Mouse (Mus musculus) WW6 (cell line): ENCODE results near the gene Fam222b.
"Not testable (repeated sequence)": the region's sequence is repeated elsewhere in the genome, so short reads cannot be mapped to it uniquely, and the experiment has no call there.

Source experiments
- DNase-seq: peaks from one replicate; pipeline ENCODE4 v3.0.0-alpha.2; 2013; ENCODE audit warnings: low read depth, low spot score

Fam222b gene

DNA sequence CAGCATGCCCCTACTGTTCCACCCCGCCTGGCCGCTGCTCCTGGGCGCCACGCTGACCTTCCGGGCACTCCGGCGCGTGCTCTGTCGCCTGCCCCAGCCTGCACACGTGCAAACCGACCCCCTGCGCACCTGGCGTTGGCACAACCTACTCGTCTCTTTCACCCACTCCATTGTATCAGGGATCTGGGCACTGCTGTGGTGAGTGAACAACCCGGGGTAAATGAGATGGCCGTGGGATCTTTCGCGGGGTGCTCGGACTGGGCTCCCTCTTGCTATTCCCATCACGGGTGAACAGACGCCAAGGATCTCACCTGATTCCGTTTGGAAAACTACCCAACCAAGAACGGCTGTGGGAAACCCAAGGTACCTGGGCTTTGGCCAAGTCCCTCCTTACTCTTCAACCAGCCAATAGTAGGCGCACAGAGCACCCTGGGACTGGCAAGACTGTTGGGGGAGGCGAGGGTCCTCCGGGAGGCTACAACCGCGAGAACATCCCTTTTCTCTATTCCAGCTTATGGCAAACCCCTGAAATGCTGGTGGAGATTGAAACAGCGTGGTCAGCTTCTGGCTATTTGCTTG lies 84.5 kb downstream of the Fam222b start:
- DNase-seq, result peak; percentile 87

- no peak for DNase-seq
Measured at GRCm38 (mm10) chr11:78179438-78179999, 85.1 kb downstream of the Fam222b start.

DNA sequence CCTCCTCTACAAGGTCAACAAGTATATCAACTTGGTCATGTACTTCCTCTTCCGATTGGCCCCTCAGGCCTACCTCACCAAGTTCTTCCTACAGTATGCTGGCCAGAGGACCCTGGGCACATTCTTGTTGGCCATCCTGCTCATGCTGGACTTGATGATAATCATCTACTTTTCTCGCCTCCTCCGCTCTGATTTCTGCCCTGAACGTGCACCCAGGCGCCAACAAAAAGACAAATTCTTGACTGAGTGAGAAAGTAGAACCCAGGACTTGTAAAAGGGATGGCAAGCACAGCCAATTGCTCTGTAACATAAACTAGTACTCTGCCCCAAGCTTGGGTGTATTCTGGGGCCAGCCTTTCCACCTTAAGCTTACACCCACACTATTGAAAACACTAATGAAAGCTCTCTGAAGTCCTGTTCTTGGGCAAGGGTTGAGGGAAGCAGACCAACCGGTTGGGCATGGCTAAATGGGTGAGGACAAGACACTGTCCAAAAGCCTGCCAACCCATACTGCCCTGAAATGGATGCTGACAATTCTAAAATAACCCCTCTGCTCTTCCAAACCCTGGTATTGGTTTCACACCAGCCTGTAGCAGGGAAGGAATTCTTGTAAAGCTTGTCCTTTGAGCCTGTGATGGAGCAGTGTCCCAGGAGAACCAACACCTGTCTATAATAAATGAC lies 85.8 kb downstream of the Fam222b start:
- no peak for DNase-seq

- no peak for DNase-seq
Measured at GRCm38 (mm10) chr11:78181830-78182357, 87.4 kb downstream of the Fam222b start.

DNA sequence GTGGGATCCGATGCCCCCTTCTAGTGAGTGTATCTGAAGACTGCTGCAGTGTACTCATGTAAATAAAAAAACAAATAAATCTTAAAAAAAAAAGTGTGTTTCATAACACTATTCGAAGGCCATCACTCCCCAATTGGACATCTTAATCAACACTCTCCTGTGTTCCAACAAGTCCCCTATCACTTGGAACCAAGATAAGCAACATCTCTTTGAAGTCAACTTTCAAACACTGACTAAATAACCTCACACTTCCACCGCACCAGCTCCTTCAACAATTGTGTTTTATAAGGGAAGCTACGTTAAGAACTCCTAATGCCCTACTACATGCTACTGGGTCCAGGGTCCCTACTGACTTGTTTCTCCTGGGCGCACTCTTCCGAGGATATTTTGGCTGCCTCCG lies 88.0 kb downstream of the Fam222b start:
- no peak for DNase-seq

DNA sequence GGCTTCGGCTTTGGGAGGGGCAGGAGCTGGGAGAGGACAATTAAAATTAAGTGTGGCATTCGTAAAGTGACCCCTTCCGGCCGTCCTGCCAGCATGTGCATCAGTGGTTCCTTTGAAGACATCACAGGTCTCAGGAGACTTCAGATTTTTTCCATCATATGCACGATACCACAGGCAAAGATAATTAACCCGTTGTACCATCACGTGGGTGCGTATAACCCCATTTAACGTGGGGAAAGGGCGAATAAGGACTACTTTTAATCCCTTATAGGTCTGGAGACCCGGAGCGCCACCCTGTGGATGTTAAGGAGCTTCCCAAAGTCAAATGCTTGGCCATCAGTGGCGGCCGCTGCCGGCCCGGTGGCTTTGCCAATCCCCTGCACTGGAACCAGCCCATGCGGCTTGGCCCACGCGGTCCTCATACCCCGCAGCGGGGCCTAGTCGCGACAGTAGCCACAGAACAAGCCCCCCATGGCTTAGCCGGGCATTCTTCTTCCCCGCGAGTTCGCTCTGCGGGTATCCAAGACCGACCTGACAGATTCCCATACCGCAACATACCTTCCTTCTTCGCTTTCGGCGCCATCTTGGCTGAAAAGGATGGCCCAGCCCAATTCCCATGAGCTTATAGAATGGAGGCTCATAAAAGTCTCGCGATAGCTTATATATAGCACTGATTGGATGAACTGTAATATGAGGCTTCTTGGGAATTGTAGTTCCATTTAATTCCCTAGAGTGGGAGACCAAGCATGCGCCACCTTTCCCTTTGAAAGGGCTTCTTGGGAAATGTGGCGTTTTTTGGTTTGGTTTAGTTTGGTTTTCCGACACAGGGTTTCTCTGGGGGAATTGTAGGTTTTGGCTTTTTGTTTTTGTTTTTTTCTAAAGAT lies 88.7 kb downstream of the Fam222b start, which contains the start of gene Rpl23a:
Rpl23a (minus strand) TSS at position 624 of the 884 bp plus-strand sequence.
- DNase-seq, result no peak

DNA sequence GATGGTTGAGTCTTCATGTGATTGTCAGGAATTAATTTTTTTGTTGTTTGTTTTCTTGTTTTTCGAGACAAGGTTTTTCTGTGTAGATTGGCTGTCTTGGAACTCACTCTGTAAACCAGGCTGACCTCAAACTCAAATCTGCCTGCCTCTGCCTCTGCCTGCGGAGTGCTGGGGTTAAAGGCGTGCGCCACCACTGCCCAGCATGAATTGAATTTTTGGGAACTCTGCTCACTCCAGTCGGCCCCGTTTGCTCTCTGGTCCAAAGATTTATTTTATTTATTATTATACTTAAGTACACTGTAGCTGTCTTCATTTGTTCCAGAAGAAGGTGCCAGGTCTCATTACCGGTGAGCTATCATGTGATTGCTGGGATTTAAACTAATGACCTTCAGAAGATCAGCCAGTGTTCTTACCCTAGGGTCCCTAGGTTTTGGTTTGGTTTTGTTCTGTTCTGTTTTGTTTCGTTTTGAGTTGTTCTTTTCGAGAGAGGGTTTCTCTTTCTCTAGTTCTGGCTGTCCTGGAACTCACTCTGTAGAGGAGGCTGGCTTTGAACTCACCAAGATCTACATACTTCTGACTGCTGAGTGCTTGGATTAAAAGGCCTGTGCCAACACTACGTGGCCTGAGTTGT lies 89.5 kb downstream of the Fam222b start:
- no peak for DNase-seq

DNA sequence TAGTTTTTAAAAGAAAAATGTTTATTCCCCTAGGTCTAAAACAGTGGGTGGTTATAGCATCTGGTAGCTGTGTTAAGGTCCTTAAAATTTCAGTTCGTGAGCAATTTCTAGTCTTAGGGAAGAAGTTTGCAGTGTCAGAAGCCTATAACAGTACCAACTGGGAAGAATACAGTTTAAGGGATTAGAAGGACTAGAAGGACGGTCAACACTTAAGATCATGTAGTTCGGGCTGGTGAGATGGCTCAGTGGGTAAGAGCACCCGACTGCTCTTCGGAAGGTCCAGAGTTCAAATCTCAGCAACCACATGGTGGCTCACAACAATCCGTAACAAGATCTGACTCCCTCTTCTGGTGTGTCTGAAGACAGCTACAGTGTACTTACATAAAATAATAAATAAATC lies 90.2 kb downstream of the Fam222b start:
- not testable (repeated sequence) for DNase-seq

DNA sequence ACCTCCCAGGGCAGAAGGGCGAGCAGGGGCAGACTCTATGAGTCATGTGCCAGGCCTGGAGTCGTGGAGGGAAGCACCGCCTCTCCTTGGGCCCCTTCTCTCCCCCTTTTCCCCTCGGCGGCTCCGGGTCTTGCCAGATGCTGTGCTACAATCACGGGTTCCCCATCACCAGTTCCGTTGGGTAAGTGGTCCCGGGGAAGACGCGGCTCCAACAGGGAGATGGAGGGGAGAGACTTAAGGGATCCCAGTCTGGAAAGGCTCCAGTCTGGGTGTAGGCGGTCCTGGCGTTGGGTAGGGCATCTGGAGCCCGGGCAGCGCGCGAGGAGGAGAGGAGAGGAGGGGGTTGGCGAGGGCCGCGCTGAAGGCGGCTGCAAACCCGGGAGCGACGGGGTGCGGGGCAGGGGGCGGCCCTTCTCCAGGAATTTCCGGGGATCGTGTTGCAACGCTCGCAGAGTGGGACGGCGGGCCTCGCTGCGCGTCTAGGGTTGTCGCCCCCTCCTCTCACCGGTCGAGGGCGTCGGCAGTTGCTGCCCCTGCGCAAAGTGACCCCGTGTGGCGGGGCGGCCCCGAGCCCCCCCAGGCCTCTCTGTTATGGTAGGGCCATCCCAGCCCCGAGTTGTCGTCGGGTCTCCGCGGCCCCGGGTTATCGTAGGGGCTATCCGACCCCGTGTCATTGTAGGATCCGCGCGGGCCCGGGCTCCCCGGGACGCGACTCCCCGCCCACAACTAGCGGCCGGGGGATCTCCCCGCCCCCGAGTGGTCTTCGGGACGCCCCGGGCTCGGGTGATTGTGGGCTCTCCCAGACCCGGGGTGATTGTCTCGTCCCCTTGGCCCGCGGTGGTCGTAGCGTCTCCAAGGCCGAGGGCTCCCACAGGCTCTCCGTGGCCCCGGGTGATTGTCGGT lies 94.1 kb downstream of the Fam222b start, which contains the start of gene Rab34:
Rab34 (plus strand) TSS at position 100 of the 903 bp plus-strand sequence.
- DNase-seq, result no peak

GRCm38 (mm10) chr11:78189234-78190040 lies 95.0 kb downstream of the Fam222b start:
- DNase-seq, result no peak

- DNase-seq, result no peak
Measured at GRCm38 (mm10) chr11:78190041-78190440, 95.6 kb downstream of the Fam222b start.

GRCm38 (mm10) chr11:78193113-78193512 lies 98.7 kb downstream of the Fam222b start, which contains the start of gene Proca1:
Gene Proca1 (plus strand): TSS chr11:78193392.
- no peak for DNase-seq

- no peak for DNase-seq
Measured at GRCm38 (mm10) chr11:78194411-78195100, 100.1 kb downstream of the Fam222b start.

GRCm38 (mm10) chr11:78195101-78195863 lies 100.8 kb downstream of the Fam222b start:
- no peak for DNase-seq

DNA sequence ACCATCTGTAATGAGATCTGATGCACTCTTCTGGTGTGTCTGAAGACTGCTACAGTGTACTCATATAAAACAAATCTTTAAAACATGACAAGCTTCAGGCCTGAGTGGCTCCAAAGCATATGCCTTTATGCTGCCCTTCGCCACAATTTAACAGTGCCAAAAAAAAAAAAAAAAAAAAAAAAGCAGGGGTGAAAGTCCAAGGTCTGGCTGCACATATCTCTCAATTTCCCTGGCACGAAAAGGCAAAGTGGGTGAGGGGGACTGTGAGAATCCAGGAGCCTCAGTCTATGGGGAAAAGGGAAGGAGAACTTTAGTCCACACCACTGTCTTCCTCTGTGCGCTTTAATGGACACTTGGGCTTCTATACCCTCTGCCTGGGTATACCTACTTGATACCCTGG lies 107.9 kb downstream of the Fam222b start:
- no peak for DNase-seq

- DNase-seq, result no peak
Measured at GRCm38 (mm10) chr11:78204287-78204686, 109.8 kb downstream of the Fam222b start.

GRCm38 (mm10) chr11:78205361-78206206 lies 111.1 kb downstream of the Fam222b start:
- no peak for DNase-seq
